Mouse (Mus musculus) heart, embryonic 10.5 days (tissue): Measurements from ENCODE around the gene Cln5. TPM values are rescaled to one million over a fixed set of nuclear protein-coding genes. Genes with fewer than 3 reads are reported as not detected.

Experiments
- DNase-seq: peaks from one replicate; pipeline ENCODE4 v3.0.0-alpha.2; 2017; ENCODE audit warnings: low spot score
- H3K27ac ChIP-seq: fragments of 300-500 bp; sonication (generic); 2 replicates; pipeline ENCODE4 v1.5.1; 2016; ENCODE audit warnings: mild to moderate bottlenecking
- H3K27me3 ChIP-seq: fragments of 300-500 bp; sonication (generic); 2 replicates; pipeline ENCODE4 v1.6.1; 2016; ENCODE audit warnings: mild to moderate bottlenecking; ENCODE audit not compliant: poor library complexity, insufficient read depth, severe bottlenecking
- H3K36me3 ChIP-seq: fragments of 300-500 bp; sonication (generic); 2 replicates; pipeline ENCODE4 v1.6.1; 2016; ENCODE audit warnings: mild to moderate bottlenecking, moderate library complexity
- H3K4me1 ChIP-seq: fragments of 300-500 bp; sonication (generic); 2 replicates; pipeline ENCODE4 v1.6.1; 2016; ENCODE audit warnings: mild to moderate bottlenecking
- H3K4me3 ChIP-seq: fragments of 300-500 bp; sonication (generic); 2 replicates; pipeline ENCODE4 v1.5.1; 2016; ENCODE audit warnings: mild to moderate bottlenecking, moderate library complexity
- H3K9me3 ChIP-seq: fragments of 300-500 bp; sonication (generic); 2 replicates; pipeline ENCODE4 v1.6.1; 2016; ENCODE audit warnings: mild to moderate bottlenecking, moderate library complexity
- WGBS: fragments of 180-500 bp; shearing (Covaris S2); methylation state at CpG from one replicate; pipeline ENCODE4 v1.1.7; 2016; 5-methylcytosine and 5-hydroxymethylcytosine counted together
- polyA plus RNA-seq: library from polyadenylated mRNA; unstranded; fragments of >200 nt; fragmentation: Nextera tagmentation; extraction: Ambion mirVana; gene quantifications from 2 replicates; pipeline ENCODE4 v1.2.1, GENCODE M21; 2016

Cln5 gene
- polyA plus RNA-seq = 28.3 and 30.5 TPM in 2 replicates

DNA sequence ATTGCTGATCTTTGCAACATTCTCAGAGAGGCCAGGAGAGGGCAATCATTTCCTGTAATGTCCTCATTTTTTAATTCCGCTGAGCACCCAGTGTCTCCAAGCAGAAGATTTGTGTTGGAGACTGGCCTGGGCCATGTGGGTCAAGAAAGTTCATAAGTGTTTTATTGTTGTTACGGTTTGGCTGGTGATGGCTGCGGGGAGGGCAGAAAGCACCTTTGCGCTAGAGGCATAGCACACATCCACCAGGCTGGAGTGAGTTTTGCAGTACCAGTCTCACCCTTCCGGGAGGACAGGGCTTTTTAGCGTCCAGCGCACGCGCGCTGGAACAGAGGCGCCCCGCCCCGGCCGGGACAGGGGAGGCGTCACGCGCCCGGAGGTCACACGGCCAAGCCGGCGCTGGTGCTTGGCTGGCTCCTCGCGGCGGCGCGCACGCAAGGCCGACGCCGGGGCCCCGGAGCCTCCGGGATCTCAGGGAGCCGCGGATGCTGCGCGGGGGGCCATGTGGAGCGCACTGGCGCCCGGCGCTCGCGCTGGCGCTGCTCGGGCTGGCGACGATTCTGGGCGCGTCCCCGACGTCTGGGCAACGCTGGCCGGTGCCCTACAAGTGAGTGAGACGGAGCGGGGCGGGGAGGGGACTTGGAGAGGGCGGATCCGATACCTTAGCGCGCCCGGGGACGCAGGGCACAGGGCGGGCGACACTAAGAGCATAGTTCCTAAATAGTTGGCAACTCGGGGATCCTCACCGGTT, at the start of gene Cln5:
Gene Cln5 (plus strand): TSS at position 353 of the 748 bp plus-strand sequence.
- Histone ChIP-seq H3K4me1 (peaks cover 12% of the 10 kb centered on the region), H3K9me3 (no peaks in the 10 kb centered on the region), H3K36me3 (peaks cover 33% of the 10 kb centered on the region), H3K27me3 (no peaks in the 10 kb centered on the region), H3K27ac (peak within 1 kb of the TSS; percentile 94), H3K4me3 (peak within 1 kb of the TSS; percentile 79)
- under 1% methylated on average over 65 of the region's 65 CpGs for WGBS
- DNase-seq = peak; percentile 96

DNA sequence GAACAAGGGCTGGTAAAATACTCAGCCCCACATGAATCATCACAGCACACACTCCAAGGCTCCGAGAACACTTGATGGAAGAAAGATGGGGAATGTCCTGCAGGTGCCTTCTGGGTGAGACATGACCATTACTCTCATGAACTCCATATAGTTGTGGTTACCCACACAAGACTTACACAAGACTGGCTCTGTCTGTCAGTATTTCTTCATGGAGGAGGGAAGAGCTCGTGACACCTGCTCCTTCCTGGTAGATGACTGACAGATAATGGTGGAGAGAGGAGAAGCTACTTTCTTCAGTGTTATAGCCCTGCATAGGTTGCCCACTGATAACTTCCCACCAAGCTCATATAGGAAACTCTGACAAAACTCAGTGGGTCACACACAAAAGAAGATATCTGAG, 40.8 kb upstream of the Cln5 start:
- DNase-seq = no peak
- Histone ChIP-seq H3K4me3 (no peak overlapping the region), H3K27me3 (no peaks in the 10 kb centered on the region), H3K9me3 (no peaks in the 10 kb centered on the region), H3K27ac (no peak overlapping the region), H3K36me3 (no peaks in the 10 kb centered on the region), H3K4me1 (no peaks in the 10 kb centered on the region)
- WGBS = 67% methylated on average over 2 of the region's 2 CpGs

- Histone ChIP-seq H3K27ac (no peak overlapping the region), H3K36me3 (no peaks in the 10 kb centered on the region), H3K4me1 (no peaks in the 10 kb centered on the region), H3K9me3 (no peaks in the 10 kb centered on the region), H3K4me3 (no peak overlapping the region), H3K27me3 (no peaks in the 10 kb centered on the region)
- 74% methylated on average over 10 of the region's 10 CpGs for WGBS
- DNase-seq = no peak
Observed at GRCm38 (mm10) chr14:103033271-103033823, 36.7 kb upstream of the Cln5 start.

DNA sequence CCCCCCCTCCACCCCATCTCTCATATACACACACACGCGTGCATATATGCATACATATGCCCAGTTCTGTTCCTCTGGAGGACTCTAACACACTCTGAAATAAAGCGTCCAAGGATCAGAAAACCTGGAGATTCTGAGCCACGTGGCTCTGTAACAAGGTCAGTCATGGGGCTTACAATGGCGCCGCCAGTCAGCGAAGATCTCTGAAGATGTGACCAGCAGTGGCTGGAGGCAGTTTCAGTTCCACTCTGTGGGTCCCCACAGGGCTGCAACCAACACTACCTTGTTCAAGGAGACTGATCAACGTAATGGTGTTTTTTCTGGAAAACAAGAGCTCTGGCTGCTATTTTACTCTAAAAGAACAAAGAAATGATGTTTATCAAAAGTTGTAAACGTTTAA, 35.9 kb upstream of the Cln5 start:
- Histone ChIP-seq H3K27ac (no peak overlapping the region), H3K4me1 (no peaks in the 10 kb centered on the region), H3K9me3 (no peaks in the 10 kb centered on the region), H3K27me3 (no peaks in the 10 kb centered on the region), H3K36me3 (no peaks in the 10 kb centered on the region), H3K4me3 (no peak overlapping the region)
- no peak for DNase-seq
- 86% methylated on average over 9 of the region's 9 CpGs for WGBS

DNA sequence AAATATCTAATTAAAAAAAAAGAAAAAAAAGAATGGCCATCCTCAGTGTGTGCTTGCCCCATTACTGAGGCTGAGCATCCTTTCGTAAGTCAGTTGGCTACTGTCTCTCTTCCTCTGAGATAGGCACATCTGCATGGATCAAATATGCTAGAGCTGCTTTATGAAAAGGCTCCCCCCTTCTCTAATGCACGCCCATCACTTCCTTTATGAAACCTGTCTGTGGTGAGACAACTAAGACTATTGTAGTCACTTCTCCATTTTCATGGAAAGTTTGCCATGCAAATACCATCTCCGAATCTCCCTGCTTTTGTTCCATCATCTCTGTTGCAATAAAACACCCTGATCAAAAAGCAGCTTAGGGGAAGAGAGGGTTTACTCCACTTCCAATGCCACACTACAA, 33.0 kb upstream of the Cln5 start:
- no peak for DNase-seq
- no peak overlapping the region for H3K27ac ChIP-seq
- 91% methylated on average over 3 of the region's 3 CpGs for WGBS
- no peaks in the 10 kb centered on the region for H3K9me3 ChIP-seq
- no peaks in the 10 kb centered on the region for H3K36me3 ChIP-seq
- H3K4me1 ChIP-seq = no peaks in the 10 kb centered on the region
- H3K27me3 ChIP-seq = no peaks in the 10 kb centered on the region
- H3K4me3 ChIP-seq = no peak overlapping the region

DNA sequence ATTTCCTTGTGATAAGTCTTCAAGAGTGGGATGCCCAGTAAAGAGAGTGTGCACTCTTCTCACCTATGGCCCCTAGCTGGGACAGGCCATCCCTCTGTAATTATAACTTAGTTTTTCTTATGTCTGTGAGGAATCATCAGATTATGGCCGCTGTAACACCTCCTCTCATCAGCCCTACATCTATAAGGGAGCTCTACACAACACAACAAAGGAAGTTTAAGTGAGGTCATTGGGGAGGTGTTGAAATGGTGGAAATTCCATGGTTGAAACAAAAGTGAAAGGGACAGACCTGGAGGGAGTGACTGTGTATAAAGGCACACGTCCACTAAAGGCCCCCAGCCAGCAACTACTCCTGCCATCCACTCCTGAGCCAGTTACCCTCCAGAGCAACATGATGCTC, 23.3 kb upstream of the Cln5 start, which contains the start of gene Acod1:
Gene Acod1 (plus strand): TSS at position 301 of the 400 bp plus-strand sequence.
- no peak for DNase-seq
- H3K36me3 ChIP-seq = no peaks in the 10 kb centered on the region
- H3K27me3 ChIP-seq = no peaks in the 10 kb centered on the region
- no peak within 1 kb of the TSS for H3K27ac ChIP-seq
- no peaks in the 10 kb centered on the region for H3K4me1 ChIP-seq
- 66% methylated on average over 2 of the region's 2 CpGs for WGBS
- no peaks in the 10 kb centered on the region for H3K9me3 ChIP-seq
- no peak within 1 kb of the TSS for H3K4me3 ChIP-seq

- Histone ChIP-seq H3K27ac (no peak overlapping the region), H3K9me3 (no peaks in the 10 kb centered on the region), H3K4me1 (no peaks in the 10 kb centered on the region), H3K36me3 (no peaks in the 10 kb centered on the region), H3K4me3 (no peak overlapping the region), H3K27me3 (no peaks in the 10 kb centered on the region)
- 65% methylated on average over 11 of the region's 11 CpGs for WGBS
- DNase-seq = no peak
Observed at GRCm38 (mm10) chr14:103048292-103049086, 21.5 kb upstream of the Cln5 start.

DNA sequence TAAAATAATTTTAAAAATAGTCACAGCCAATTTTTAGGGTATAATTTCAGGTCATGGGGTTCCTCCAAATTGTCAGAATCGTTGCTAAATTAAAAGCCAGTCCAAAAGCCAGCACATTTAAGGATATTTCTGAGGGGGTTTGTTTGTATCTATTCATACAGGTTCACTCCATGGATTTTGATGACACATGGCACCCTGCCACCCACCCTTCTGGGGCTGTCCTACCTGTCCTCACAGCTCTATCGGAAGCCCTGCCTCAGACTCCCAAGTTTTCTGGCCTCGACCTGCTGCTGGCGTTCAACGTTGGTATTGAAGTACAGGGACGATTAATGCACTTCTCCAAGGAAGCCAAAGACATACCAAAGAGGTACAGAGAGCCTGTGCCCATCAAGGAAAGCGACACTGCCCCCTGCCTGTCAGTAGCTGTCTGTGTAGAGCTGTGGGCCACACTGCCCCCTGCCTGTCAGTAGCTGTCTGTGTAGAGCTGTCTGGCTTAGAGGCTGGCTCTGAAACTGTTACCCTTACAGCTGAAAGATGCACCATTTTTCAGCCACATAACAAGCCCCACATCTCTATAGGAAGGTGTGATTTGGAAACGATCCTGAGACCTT, 18.8 kb upstream of the Cln5 start:
- Histone ChIP-seq H3K27ac (no peak overlapping the region), H3K9me3 (no peaks in the 10 kb centered on the region), H3K4me1 (no peaks in the 10 kb centered on the region), H3K27me3 (no peaks in the 10 kb centered on the region), H3K4me3 (no peak overlapping the region), H3K36me3 (no peaks in the 10 kb centered on the region)
- WGBS = 33% methylated on average over 8 of the region's 8 CpGs
- DNase-seq = peak; percentile 76

DNA sequence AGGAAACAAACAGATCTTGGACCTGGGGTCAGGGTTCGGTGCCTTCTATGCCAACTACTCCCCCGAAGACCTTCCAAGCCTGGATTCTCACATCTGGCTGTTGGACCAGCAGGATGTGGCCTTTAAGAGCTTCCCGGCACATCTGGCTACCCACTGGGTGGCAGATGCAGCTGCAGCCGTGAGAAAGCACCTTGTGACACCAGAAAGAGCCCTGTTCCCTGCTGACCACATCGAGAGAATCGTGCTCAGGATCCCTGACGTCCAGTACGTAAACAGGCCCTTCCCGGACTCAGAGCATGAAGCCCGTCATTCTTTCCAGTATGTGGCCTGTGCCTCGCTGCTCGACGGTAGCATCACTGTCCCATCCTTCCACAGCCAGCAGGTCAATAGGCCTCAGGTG, 15.3 kb upstream of the Cln5 start:
- Histone ChIP-seq H3K27ac (no peak overlapping the region), H3K9me3 (no peaks in the 10 kb centered on the region), H3K4me1 (no peaks in the 10 kb centered on the region), H3K4me3 (no peak overlapping the region), H3K27me3 (no peaks in the 10 kb centered on the region), H3K36me3 (no peaks in the 10 kb centered on the region)
- DNase-seq = no peak
- WGBS = 82% methylated on average over 13 of the region's 13 CpGs

DNA sequence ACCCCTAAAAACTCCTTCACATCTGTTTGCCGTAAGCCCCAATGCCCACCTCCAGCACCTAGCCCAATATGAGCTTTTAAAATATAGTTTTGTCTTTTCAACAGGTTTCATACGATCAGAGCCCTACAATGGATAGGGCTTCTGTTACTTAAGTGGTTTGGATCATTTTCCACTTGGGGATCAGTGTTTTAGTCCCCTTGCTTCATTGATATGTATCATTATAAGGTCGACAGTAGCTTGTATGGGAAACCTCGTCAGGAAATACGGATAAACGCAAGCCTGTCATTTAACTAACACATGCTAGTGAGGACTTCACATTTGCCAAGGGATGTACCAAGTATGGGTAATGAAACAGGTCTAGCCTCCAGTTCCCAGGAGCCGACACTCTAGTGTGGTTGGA, 13.4 kb upstream of the Cln5 start:
- no peak for DNase-seq
- H3K9me3 ChIP-seq = no peaks in the 10 kb centered on the region
- H3K36me3 ChIP-seq = no peaks in the 10 kb centered on the region
- no peaks in the 10 kb centered on the region for H3K4me1 ChIP-seq
- no peaks in the 10 kb centered on the region for H3K27me3 ChIP-seq
- H3K4me3 ChIP-seq = no peak overlapping the region
- no peak overlapping the region for H3K27ac ChIP-seq
- WGBS = 89% methylated on average over 7 of the region's 7 CpGs

DNA sequence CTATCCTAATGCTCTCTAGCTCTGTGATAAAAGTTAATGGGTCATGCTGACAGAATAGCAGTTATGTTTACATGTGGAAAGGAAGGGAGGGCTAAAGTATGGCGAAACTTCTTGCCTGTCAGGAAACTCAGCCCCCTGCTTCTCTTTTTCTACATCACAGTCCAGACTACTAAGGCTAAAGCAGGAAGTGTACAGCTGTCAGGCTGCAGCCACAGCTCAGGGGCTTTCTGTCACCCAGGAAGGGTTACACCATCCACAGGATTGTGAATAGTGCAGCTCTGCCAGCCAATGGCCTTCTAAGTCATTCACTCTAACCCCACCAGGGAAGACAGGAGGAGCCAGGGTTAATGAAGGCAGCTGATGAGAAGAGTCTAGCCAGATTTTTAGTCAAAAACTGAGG, 11.0 kb upstream of the Cln5 start:
- H3K27ac ChIP-seq = no peak overlapping the region
- no peak for DNase-seq
- no peaks in the 10 kb centered on the region for H3K27me3 ChIP-seq
- WGBS = 43% methylated on average over 1 of the region's 1 CpGs
- H3K4me3 ChIP-seq = no peak overlapping the region
- H3K36me3 ChIP-seq = no peaks in the 10 kb centered on the region
- H3K4me1 ChIP-seq = no peaks in the 10 kb centered on the region
- H3K9me3 ChIP-seq = no peaks in the 10 kb centered on the region

GRCm38 (mm10) chr14:103059495-103059894, 10.5 kb upstream of the Cln5 start:
- H3K4me3 ChIP-seq = no peak overlapping the region
- no peaks in the 10 kb centered on the region for H3K9me3 ChIP-seq
- no peaks in the 10 kb centered on the region for H3K4me1 ChIP-seq
- WGBS = 84% methylated on average over 10 of the region's 10 CpGs
- DNase-seq = no peak
- H3K27ac ChIP-seq = no peak overlapping the region
- no peaks in the 10 kb centered on the region for H3K36me3 ChIP-seq
- H3K27me3 ChIP-seq = no peaks in the 10 kb centered on the region
